Mouse (Mus musculus) erythroblast, embryonic 14.5 days (primary cell): ENCODE data around the gene Slc23a2.

Experiments
- GATA1 ChIP-seq: IDR thresholded peaks from 2 replicates; pipeline ENCODE4 v1.6.1; 2012; ENCODE audit warnings: low read length, inconsistent platforms, mixed read lengths
- TAL1 ChIP-seq: IDR thresholded peaks from 3 replicates; pipeline ENCODE4 v1.6.1; 2012; ENCODE audit warnings: low read length, inconsistent platforms, mixed read lengths

GRCm38 (mm10) chr2:132030418-132031363, 114.2 kb downstream of the Slc23a2 start:
- TF ChIP-seq TAL1 = no peak
- no peak for TF ChIP-seq GATA1
